7 mouse cellular contexts compared by ENCODE assay signal in the genomic region with DNA sequence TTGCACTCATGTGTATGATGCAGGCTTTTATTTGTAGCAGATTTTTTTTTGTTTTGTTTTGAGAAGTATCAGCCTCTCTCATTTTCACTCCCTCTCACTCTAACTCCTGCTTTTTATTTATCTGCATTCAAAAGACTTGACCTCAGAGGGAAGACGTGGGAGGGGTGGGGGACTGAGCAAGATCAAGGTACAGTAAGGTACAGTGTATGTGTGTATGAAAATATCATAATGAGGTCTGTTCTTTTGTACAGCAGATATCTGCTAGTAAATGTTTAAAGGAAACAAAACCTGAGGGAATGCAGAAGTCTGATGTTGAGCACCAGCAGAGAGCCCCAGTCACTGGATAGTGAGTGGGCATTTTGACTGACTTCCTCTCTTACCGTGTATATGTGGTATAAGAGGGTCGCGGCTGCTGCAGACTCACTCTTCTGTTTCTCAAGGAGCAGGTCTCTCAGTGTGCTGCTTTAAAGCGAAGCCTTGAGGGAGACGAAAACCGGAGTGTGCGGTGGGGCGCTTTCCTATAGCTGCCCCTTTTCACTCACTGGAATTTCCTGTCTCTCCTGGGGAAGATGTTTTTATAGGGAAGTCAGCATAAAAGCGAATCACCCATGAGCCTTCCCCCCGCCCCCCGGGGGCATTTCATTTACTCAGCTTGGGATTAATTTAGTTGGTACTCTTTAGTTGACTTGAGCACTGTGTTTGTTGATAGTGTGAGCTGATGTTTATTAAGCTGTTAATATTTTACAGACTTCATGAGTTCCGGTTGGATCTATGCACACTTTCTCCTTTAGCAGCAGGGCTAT. TPM values are rescaled to one million over a fixed set of nuclear protein-coding genes. Genes with fewer than 3 reads are reported as not detected.
DNase-seq lines count a peak whose midpoint lies in the region; ATAC-seq and TF ChIP-seq lines count a peak whose summit lies in the region.

No protein-coding gene starts in this region.

- H3K4me3 ChIP-seq in lung, embryonic 14.5 days (ENCODE audit: low read depth, low read length), result no peak overlapping the region
- H3K4me3 ChIP-seq in lung, postnatal 0 days (ENCODE audit: low read depth, low read length), result no peak overlapping the region
- H3K4me3 ChIP-seq in kidney, adult 2 months (ENCODE audit: insufficient read depth, low read depth, low read length), result no peak overlapping the region
- H3K4me3 ChIP-seq in liver, embryonic 13.5 days (replicated peaks), result no peak overlapping the region
- H3K4me3 ChIP-seq in lung, adult 2 months (replicated peaks; ENCODE audit: extremely low read depth, low read depth, low read length), result no peak overlapping the region

- H3K27me3 ChIP-seq in lung, embryonic 14.5 days (ENCODE audit: insufficient read depth, low read length), result no peaks in the 10 kb centered on the region
- H3K27me3 ChIP-seq in lung, postnatal 0 days (replicated peaks; ENCODE audit: insufficient read depth, low read length), result no peaks in the 10 kb centered on the region
- H3K27me3 ChIP-seq in kidney, adult 2 months (replicated peaks; ENCODE audit: control insufficient read depth, insufficient read depth, low read length), result no peaks in the 10 kb centered on the region
- H3K27me3 ChIP-seq in liver, embryonic 13.5 days, result no peaks in the 10 kb centered on the region

- TF ChIP-seq POLR2A in kidney, adult 2 months (IDR thresholded peaks at IDR 0.05; ENCODE audit: low read depth, low read length), result no peak
- no peak for TF ChIP-seq POLR2A in lung, adult 2 months (IDR thresholded peaks at IDR 0.05; ENCODE audit: borderline replicate concordance, extremely low read depth, low read depth, low read length)

- WGBS in lung, embryonic 14.5 days, result 31% methylated on average over 13 of the region's 13 CpGs
- WGBS in lung, postnatal 0 days, result 19% methylated on average over 13 of the region's 13 CpGs
- 5% methylated on average over 13 of the region's 13 CpGs for WGBS in kidney, adult 2 months
- 33% methylated on average over 13 of the region's 13 CpGs for WGBS in liver, embryonic 13.5 days (ENCODE audit: insufficient replicate concordance)
- WGBS in lung, adult 2 months, result 30% methylated on average over 13 of the region's 13 CpGs

- no peak overlapping the region for H3K27ac ChIP-seq in lung, embryonic 14.5 days (ENCODE audit: low read depth)
- H3K27ac ChIP-seq in lung, postnatal 0 days (ENCODE audit: low read length), result no peak overlapping the region
- peak overlapping the region; percentile 83 for H3K27ac ChIP-seq in kidney, adult 2 months (ENCODE audit: insufficient read depth, low read depth, low read length)
- H3K27ac ChIP-seq in liver, embryonic 13.5 days, result peak overlapping the region; percentile 2; the same call in 1 of the 2 replicates

- H3K4me1 ChIP-seq in lung, embryonic 14.5 days (ENCODE audit: insufficient read depth), result peaks cover 8% of the 10 kb centered on the region
- H3K4me1 ChIP-seq in lung, postnatal 0 days (ENCODE audit: insufficient read depth, low read depth, low read length), result no peaks in the 10 kb centered on the region
- peaks cover 48% of the 10 kb centered on the region for H3K4me1 ChIP-seq in kidney, adult 2 months (ENCODE audit: control insufficient read depth, insufficient read depth, low read length)
- H3K4me1 ChIP-seq in liver, embryonic 13.5 days (replicated peaks), result peaks cover 41% of the 10 kb centered on the region
- H3K4me1 ChIP-seq in lung, adult 2 months (ENCODE audit: control insufficient read depth, insufficient read depth, low read length), result no peaks in the 10 kb centered on the region

- ATAC-seq in lung, embryonic 14.5 days (ENCODE audit: insufficient read depth), result peak; percentile 21; the same call in 1 of the 2 replicates
- ATAC-seq in lung, postnatal 0 days, result no peak
- peak; percentile 30; the same call in 1 of the 2 replicates for ATAC-seq in liver, embryonic 13.5 days (ENCODE audit: low read depth)

- peak overlapping the region; percentile 29; the same call in 1 of the 2 replicates for H3K4me2 ChIP-seq in lung, embryonic 14.5 days
- no peak overlapping the region for H3K4me2 ChIP-seq in lung, postnatal 0 days (replicated peaks; ENCODE audit: low read depth, low read length)
- peak overlapping the region; percentile 43 for H3K4me2 ChIP-seq in liver, embryonic 13.5 days

- H3K36me3 ChIP-seq in lung, embryonic 14.5 days (ENCODE audit: insufficient read depth), result no peaks in the 10 kb centered on the region
- no peaks in the 10 kb centered on the region for H3K36me3 ChIP-seq in lung, postnatal 0 days (ENCODE audit: insufficient read depth, low read length)
- no peaks in the 10 kb centered on the region for H3K36me3 ChIP-seq in kidney, adult 2 months (ENCODE audit: control insufficient read depth, insufficient read depth, low read length)
- no peaks in the 10 kb centered on the region for H3K36me3 ChIP-seq in liver, embryonic 13.5 days

- TF ChIP-seq EP300 in lung, postnatal 0 days (IDR thresholded peaks at IDR 0.05), result no peak

- H3K9ac ChIP-seq in lung, embryonic 14.5 days, result no peak overlapping the region
- H3K9ac ChIP-seq in lung, postnatal 0 days (replicated peaks; ENCODE audit: low read depth), result no peak overlapping the region
- H3K9ac ChIP-seq in liver, embryonic 13.5 days, result no peak overlapping the region

- DNase-seq in lung, embryonic 14.5 days, result peak; percentile 13
- no peak for DNase-seq in lung, postnatal 0 days (ENCODE audit: low spot score)
- peak; percentile 72 for DNase-seq in kidney, adult 2 months
- no peak for DNase-seq in liver, embryonic 13.5 days
- DNase-seq in gastrocnemius, postnatal 4 days (ENCODE audit: low spot score in 2 of 2), result no peak
- DNase-seq in ovary, postnatal 36 days (ENCODE audit: low spot score), result no peak
- DNase-seq in lung, adult 2 months, result no peak

- no peak for TF ChIP-seq CTCF in lung, embryonic 14.5 days (IDR thresholded peaks at IDR 0.05; ENCODE audit: low read depth)
- no peak for TF ChIP-seq CTCF in lung, postnatal 0 days (IDR thresholded peaks at IDR 0.05)
- no peak for TF ChIP-seq CTCF in kidney, adult 2 months (conservative IDR thresholded peaks at IDR 0.05; ENCODE audit: insufficient read depth, insufficient read length, low read depth, low read length)
- no peak for TF ChIP-seq CTCF in lung, adult 2 months (IDR thresholded peaks at IDR 0.05; ENCODE audit: insufficient read depth, low read length)

- no peaks in the 10 kb centered on the region for H3K9me3 ChIP-seq in lung, embryonic 14.5 days (ENCODE audit: low read depth, low read length)
- H3K9me3 ChIP-seq in lung, postnatal 0 days (ENCODE audit: low read length), result no peaks in the 10 kb centered on the region
- H3K9me3 ChIP-seq in liver, embryonic 13.5 days (replicated peaks), result no peaks in the 10 kb centered on the region

RNA-seq across cellular contexts. Expression of gene Lgr4, which starts 14.7 kb away (rescaled TPM):
- 3.4 and 3.9 TPM in 2 replicates for polyA plus RNA-seq in lung, embryonic 14.5 days (2014; fragmentation: Nextera tagmentation; extraction: Ambion mirVana)
- polyA plus RNA-seq in lung, postnatal 0 days (2015; fragmentation: Nextera tagmentation; extraction: Ambion mirVana), result 1.8 and 1.9 TPM in 2 replicates
- polyA plus RNA-seq in kidney, adult 2 months (2012; rRNA removed), result 106 and 131 TPM in 2 replicates
- polyA plus RNA-seq in liver, embryonic 13.5 days (2015; fragmentation: Nextera tagmentation; extraction: Ambion mirVana), result 3.1 and 3.9 TPM in 2 replicates
- total RNA-seq in gastrocnemius, postnatal 4 days (2021), result 10 to 100 TPM; 33.2 to 36.3 TPM
- polyA plus RNA-seq in lung, adult 2 months (2012; rRNA removed), result 5.1 and 6.6 TPM in 2 replicates

RNA-seq across cellular contexts. Expression of gene Lin7c, which starts 41.5 kb away (rescaled TPM):
- polyA plus RNA-seq in lung, embryonic 14.5 days (2014; fragmentation: Nextera tagmentation; extraction: Ambion mirVana), result 60.0 and 61.1 TPM in 2 replicates
- 39.1 and 45.0 TPM in 2 replicates for polyA plus RNA-seq in lung, postnatal 0 days (2015; fragmentation: Nextera tagmentation; extraction: Ambion mirVana)
- 8.3 and 13.2 TPM in 2 replicates for polyA plus RNA-seq in kidney, adult 2 months (2012; rRNA removed)
- polyA plus RNA-seq in liver, embryonic 13.5 days (2015; fragmentation: Nextera tagmentation; extraction: Ambion mirVana), result 20.0 and 24.4 TPM in 2 replicates
- total RNA-seq in gastrocnemius, postnatal 4 days (2021), result 10 to 100 TPM; 38.6 to 47.3 TPM
- 6.3 and 12.5 TPM in 2 replicates for polyA plus RNA-seq in lung, adult 2 months (2012; rRNA removed)

Comparison
In these comparisons a context has a peak if more than half of its experiments do, and no peak if none do; other contexts are left out.
1. DNase-seq: peak in lung, embryonic 14.5 days (single experiment) and kidney, adult 2 months (single experiment); none in lung, postnatal 0 days (single experiment), liver, embryonic 13.5 days (single experiment), gastrocnemius, postnatal 4 days (0 of 2), ovary, postnatal 36 days (single experiment) and lung, adult 2 months (single experiment).
2. H3K27ac ChIP-seq: peak in kidney, adult 2 months (single experiment) and liver, embryonic 13.5 days (single experiment); none in lung, embryonic 14.5 days (single experiment) and lung, postnatal 0 days (single experiment).
3. RNA of gene Lgr4, which starts 14.7 kb away (polyA plus RNA-seq): 106 to 131 TPM in kidney, adult 2 months; 5.1 to 6.6 TPM in lung, adult 2 months, 3.4 to 3.9 TPM in lung, embryonic 14.5 days, 3.1 to 3.9 TPM in liver, embryonic 13.5 days and 1.8 to 1.9 TPM in lung, postnatal 0 days; every median in the first group is over 10 times any median in the second.